Comparison of ENCODE assay signal across 11 mouse cellular contexts in genomic region chr12:106025416-106025815, GRCm38 (mm10). TPM values are rescaled to one million over a fixed set of nuclear protein-coding genes. Genes with fewer than 3 reads are reported as not detected.
DNase-seq lines count a peak whose midpoint lies in the region; ATAC-seq and TF ChIP-seq lines count a peak whose summit lies in the region.
"Had no signal": no experiment of that assay in that cellular context is flagged by ENCODE, and none has a peak within 500 bp of the region (broad histone marks: within the 10 kb centered on the region; RNA-seq: fewer than 3 reads in every experiment).

No protein-coding gene starts in this region.

- H3K9me3 ChIP-seq in ES-Bruce4 (replicated peaks; ENCODE audit: control insufficient read depth, insufficient read depth, low read length, poor library complexity, severe bottlenecking) = no peaks in the 10 kb centered on the region
- H3K9me3 ChIP-seq in liver, embryonic 13.5 days (replicated peaks) = no peaks in the 10 kb centered on the region
- H3K9me3 ChIP-seq: hindbrain, embryonic 15.5 days had no signal

- H3K4me3 ChIP-seq in ES-Bruce4 (ENCODE audit: low read depth, low read length) = no peak overlapping the region
- peak overlapping the region; percentile 50 for H3K4me3 ChIP-seq in liver, embryonic 13.5 days (replicated peaks)
- H3K4me3 ChIP-seq: hindbrain, embryonic 15.5 days had no signal

- no peaks in the 10 kb centered on the region for H3K4me1 ChIP-seq in ES-Bruce4 (ENCODE audit: control insufficient read depth, insufficient read depth, low read length)
- H3K4me1 ChIP-seq in liver, embryonic 13.5 days (replicated peaks) = peaks cover 98% of the 10 kb centered on the region
- H3K4me1 ChIP-seq: hindbrain, embryonic 15.5 days had no signal

- TF ChIP-seq POLR2A in ES-Bruce4 (IDR thresholded peaks at IDR 0.05; ENCODE audit: insufficient read depth, low read length) = no peak

- peak; percentile 50 for TF ChIP-seq CTCF in ES-Bruce4 (IDR thresholded peaks at IDR 0.05; ENCODE audit: low read depth, low read length)

- ATAC-seq in liver, embryonic 13.5 days (ENCODE audit: low read depth) = peak; percentile 73

- WGBS in liver, embryonic 13.5 days (ENCODE audit: insufficient replicate concordance) = 54% methylated on average over 6 of the region's 6 CpGs

- H3K4me2 ChIP-seq in liver, embryonic 13.5 days = peak overlapping the region; percentile 75
- H3K4me2 ChIP-seq: hindbrain, embryonic 15.5 days had no signal

- no peak for TF ChIP-seq EP300 in ES-Bruce4 (IDR thresholded peaks at IDR 0.05; ENCODE audit: insufficient read depth, low read depth, low read length)

- H3K9ac ChIP-seq in ES-Bruce4 (ENCODE audit: low read depth, poor library complexity, severe bottlenecking) = no peak overlapping the region
- peak overlapping the region; percentile 64 for H3K9ac ChIP-seq in liver, embryonic 13.5 days
- H3K9ac ChIP-seq: hindbrain, embryonic 15.5 days had no signal

- H3K36me3 ChIP-seq in ES-Bruce4 (ENCODE audit: control insufficient read depth, insufficient read depth, low read length, poor library complexity, severe bottlenecking) = no peaks in the 10 kb centered on the region
- peaks cover 45% of the 10 kb centered on the region for H3K36me3 ChIP-seq in liver, embryonic 13.5 days
- H3K36me3 ChIP-seq: hindbrain, embryonic 15.5 days had no signal

- H3K27ac ChIP-seq in ES-Bruce4 (ENCODE audit: insufficient read depth, low read length) = no peak overlapping the region
- peak overlapping the region; percentile 91 for H3K27ac ChIP-seq in liver, embryonic 13.5 days
- H3K27ac ChIP-seq: hindbrain, embryonic 15.5 days had no signal

- DNase-seq in adrenal gland, adult 2 months = peak; percentile 40
- no peak for DNase-seq in adrenal gland, postnatal 25 days
- peak; percentile 70 for DNase-seq in c-Kit-positive CD71-positive TER-119-positive erythroid progenitor cells, embryonic 14.5 days (ENCODE audit: low spot score)
- peak; percentile 62 for DNase-seq in liver, embryonic 13.5 days
- no peak for DNase-seq in cerebellum, postnatal 10 days
- no peak for DNase-seq in ovary, postnatal 10 days (ENCODE audit: low spot score)
- DNase-seq in kidney, postnatal 14 days = no peak
- DNase-seq: layer of hippocampus, adult 9-11 months; lung, postnatal 4 days had no signal

- no peaks in the 10 kb centered on the region for H3K27me3 ChIP-seq in ES-Bruce4 (ENCODE audit: control insufficient read depth, insufficient read depth, low read length, poor library complexity, severe bottlenecking)
- H3K27me3 ChIP-seq in liver, embryonic 13.5 days = no peaks in the 10 kb centered on the region
- H3K27me3 ChIP-seq: hindbrain, embryonic 15.5 days had no signal

RNA-seq across cellular contexts. Expression of gene Vrk1, which starts 15.4 kb away (rescaled TPM):
- 10 to 100 TPM; 13.6 to 14.9 TPM for total RNA-seq in adrenal gland, adult 2 months (2021)
- 1.6 and 1.8 TPM in 2 replicates for polyA plus RNA-seq in adrenal gland, adult 2 months (2012; rRNA removed)
- total RNA-seq in adrenal gland, postnatal 25 days (2021) = 17.7 and 24.6 TPM in 2 replicates
- polyA plus RNA-seq in ES-Bruce4 (2011; ENCODE audit: insufficient read depth, insufficient read length, low read depth, missing spikeins) = 82.8 and 85.6 TPM in 2 replicates
- polyA plus RNA-seq in liver, embryonic 13.5 days (2015; fragmentation: Nextera tagmentation; extraction: Ambion mirVana) = 127 and 146 TPM in 2 replicates

Comparison
In these comparisons a context has a peak if more than half of its experiments do, and no peak if none do; other contexts are left out.
1. DNase-seq: peak in adrenal gland, adult 2 months (single experiment), c-Kit-positive CD71-positive TER-119-positive erythroid progenitor cells, embryonic 14.5 days (single experiment) and liver, embryonic 13.5 days (single experiment); none in adrenal gland, postnatal 25 days (single experiment), cerebellum, postnatal 10 days (0 of 2), ovary, postnatal 10 days (single experiment) and kidney, postnatal 14 days (single experiment).
2. RNA of gene Vrk1, which starts 15.4 kb away (polyA plus RNA-seq): 127 to 146 TPM in liver, embryonic 13.5 days and 82.8 to 85.6 TPM in ES-Bruce4; 1.6 to 1.8 TPM in adrenal gland, adult 2 months; every median in the first group is over 10 times any median in the second.